Mouse (Mus musculus) E14TG2a.4 (cell line): ENCODE results near the gene Pnliprp2.

Experiments
- CTCF ChIP-seq: conservative IDR thresholded peaks from 2 replicates; pipeline ENCODE4 v1.5.1; 2014; ENCODE audit warnings: low read length
- NANOG ChIP-seq: IDR thresholded peaks from 2 replicates; pipeline ENCODE4 v1.6.1; 2014; ENCODE audit warnings: borderline replicate concordance, low read length, mixed read lengths

DNA sequence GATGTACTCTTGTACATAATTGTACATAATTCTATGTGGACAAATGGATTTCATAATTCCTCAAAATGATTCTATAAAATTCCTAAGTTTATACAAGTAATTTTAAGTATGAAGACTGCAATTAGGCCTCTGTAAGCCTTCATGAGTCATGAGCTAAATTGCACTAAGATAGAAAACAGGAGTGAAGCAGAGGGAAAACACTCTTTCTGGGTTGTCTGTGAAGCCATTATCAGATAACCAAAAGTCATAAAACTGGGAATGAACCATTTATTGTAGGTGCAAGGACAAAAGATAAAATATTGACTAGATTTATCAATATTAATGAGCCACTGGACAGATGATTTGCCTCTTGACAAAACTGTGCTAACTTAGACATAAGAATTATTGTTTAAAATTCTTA lies 39.1 kb upstream of the Pnliprp2 start:
- TF ChIP-seq CTCF = no peak
- no peak for TF ChIP-seq NANOG
